Mouse (Mus musculus) intestine, embryonic 16.5 days (tissue): ENCODE data around the gene Hecw2. TPM values are rescaled to one million over a fixed set of nuclear protein-coding genes. Genes with fewer than 3 reads are reported as not detected.

Experiments used
- ATAC-seq: fragments of 200-750 bp; cut with Nextera tagmentation; 2 replicates; pipeline ENCODE4 v1.8.0; 2017; ENCODE audit warnings: moderate TSS enrichment, moderate library complexity
- H3K27ac ChIP-seq: fragments of 300-500 bp; sonication (generic); 2 replicates; pipeline ENCODE4 v1.5.1; 2014; ENCODE audit warnings: mild to moderate bottlenecking, low read length
- H3K27me3 ChIP-seq: fragments of 300-500 bp; sonication (generic); replicated peaks from 2 replicates; pipeline ENCODE4 v1.6.1; 2014; ENCODE audit warnings: low read length, control low read depth, mixed read lengths; ENCODE audit not compliant: control insufficient read depth, insufficient read depth
- H3K36me3 ChIP-seq: fragments of 300-500 bp; sonication (generic); 2 replicates; pipeline ENCODE4 v1.6.1; 2014; ENCODE audit warnings: low read length, control low read depth; ENCODE audit not compliant: control insufficient read depth, insufficient read depth
- H3K4me1 ChIP-seq: fragments of 300-500 bp; sonication (generic); 2 replicates; pipeline ENCODE4 v1.6.1; 2014; ENCODE audit warnings: low read length, control low read depth, mixed read lengths; ENCODE audit not compliant: control insufficient read depth, insufficient read depth
- H3K4me2 ChIP-seq: fragments of 300-500 bp; sonication (generic); 2 replicates; pipeline ENCODE4 v1.6.1; 2014; ENCODE audit warnings: low read depth, low read length, control low read depth
- H3K4me3 ChIP-seq: fragments of 300-500 bp; sonication (generic); 2 replicates; pipeline ENCODE4 v1.5.1; 2014; ENCODE audit warnings: mild to moderate bottlenecking, low read length
- H3K9ac ChIP-seq: fragments of 300-500 bp; sonication (generic); 2 replicates; pipeline ENCODE4 v1.6.1; 2014; ENCODE audit warnings: low read depth, low read length
- H3K9me3 ChIP-seq: fragments of 300-500 bp; sonication (generic); 2 replicates; pipeline ENCODE4 v1.6.1; 2016; ENCODE audit warnings: low read length, control low read depth; ENCODE audit not compliant: control insufficient read depth
- WGBS: fragments of 180-500 bp; shearing (Covaris S2); extraction: QIAGEN DNeasy Blood & Tissue Kit; methylation state at CpG from one replicate; pipeline ENCODE4 v1.1.7; 2014; 5-methylcytosine and 5-hydroxymethylcytosine counted together
- polyA plus RNA-seq: library from polyadenylated mRNA; unstranded; fragments of >200 nt; fragmentation: Nextera tagmentation; extraction: Ambion mirVana; gene quantifications from 2 replicates; pipeline ENCODE4 v1.2.1, GENCODE M21; 2015

Gene Hecw2
- polyA plus RNA-seq, 1 experiment from 2014 or later, result 0.83 TPM

- WGBS, result 87% methylated on average over 5 of the region's 5 CpGs
- Histone ChIP-seq H3K9ac (no peak overlapping the region), H3K27me3 (no peaks in the 10 kb centered on the region), H3K4me2 (no peak overlapping the region), H3K4me1 (no peaks in the 10 kb centered on the region), H3K4me3 (no peak overlapping the region), H3K27ac (no peak overlapping the region), H3K9me3 (no peaks in the 10 kb centered on the region), H3K36me3 (no peaks in the 10 kb centered on the region)
- no peak for ATAC-seq
These were observed 73.8 kb downstream of the Hecw2 start for GRCm38 (mm10) chr1:54121071-54121730.

GRCm38 (mm10) chr1:54119638-54120320 is 75.2 kb downstream of the Hecw2 start:
- no peak overlapping the region for H3K4me2 ChIP-seq
- H3K36me3 ChIP-seq, result no peaks in the 10 kb centered on the region
- H3K4me3 ChIP-seq, result no peak overlapping the region
- H3K4me1 ChIP-seq, result no peaks in the 10 kb centered on the region
- H3K9ac ChIP-seq, result no peak overlapping the region
- WGBS, result 65% methylated on average over 9 of the region's 9 CpGs
- no peaks in the 10 kb centered on the region for H3K9me3 ChIP-seq
- H3K27me3 ChIP-seq, result no peaks in the 10 kb centered on the region
- no peak overlapping the region for H3K27ac ChIP-seq
- no peak for ATAC-seq

DNA sequence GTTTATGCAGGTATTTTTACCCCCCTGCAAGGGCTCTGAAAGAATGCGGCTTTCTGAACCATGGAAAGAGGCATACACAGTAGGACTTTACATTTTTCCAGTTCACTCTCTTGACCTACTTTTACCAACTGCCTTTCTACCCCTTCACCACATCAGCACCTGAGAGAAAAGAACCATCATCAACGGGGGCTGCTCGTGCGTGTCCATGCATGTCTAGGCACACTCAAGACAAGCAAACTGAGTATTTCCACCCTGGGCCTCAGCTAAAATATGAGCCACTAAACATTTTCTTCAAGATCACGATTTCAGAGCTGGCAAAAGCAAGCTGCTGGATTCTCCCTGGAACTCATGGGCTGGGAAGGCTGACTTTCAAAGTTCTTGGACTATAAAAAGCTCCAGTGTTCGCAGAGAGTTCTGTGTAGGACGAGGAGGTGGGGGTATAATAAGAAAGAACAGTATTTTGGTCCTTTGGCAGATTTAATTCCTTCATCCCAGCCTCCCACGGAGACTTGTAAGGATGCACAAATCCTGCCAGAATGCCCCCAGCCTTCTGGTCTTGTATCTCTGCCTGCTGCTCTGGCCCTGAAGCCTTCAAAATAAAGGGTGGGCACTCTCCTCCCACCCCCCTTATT is 76.5 kb downstream of the Hecw2 start:
- Histone ChIP-seq H3K9ac (no peak overlapping the region), H3K27me3 (no peaks in the 10 kb centered on the region), H3K4me3 (no peak overlapping the region), H3K36me3 (no peaks in the 10 kb centered on the region), H3K4me1 (no peaks in the 10 kb centered on the region), H3K9me3 (no peaks in the 10 kb centered on the region), H3K27ac (no peak overlapping the region), H3K4me2 (no peak overlapping the region)
- no peak for ATAC-seq
- 65% methylated on average over 8 of the region's 8 CpGs for WGBS

GRCm38 (mm10) chr1:54110920-54111605 is 83.9 kb downstream of the Hecw2 start:
- Histone ChIP-seq H3K27me3 (no peaks in the 10 kb centered on the region), H3K4me1 (no peaks in the 10 kb centered on the region), H3K27ac (no peak overlapping the region), H3K9me3 (no peaks in the 10 kb centered on the region), H3K4me2 (no peak overlapping the region), H3K4me3 (no peak overlapping the region), H3K9ac (no peak overlapping the region), H3K36me3 (no peaks in the 10 kb centered on the region)
- no peak for ATAC-seq
- 73% methylated on average over 8 of the region's 8 CpGs for WGBS

DNA sequence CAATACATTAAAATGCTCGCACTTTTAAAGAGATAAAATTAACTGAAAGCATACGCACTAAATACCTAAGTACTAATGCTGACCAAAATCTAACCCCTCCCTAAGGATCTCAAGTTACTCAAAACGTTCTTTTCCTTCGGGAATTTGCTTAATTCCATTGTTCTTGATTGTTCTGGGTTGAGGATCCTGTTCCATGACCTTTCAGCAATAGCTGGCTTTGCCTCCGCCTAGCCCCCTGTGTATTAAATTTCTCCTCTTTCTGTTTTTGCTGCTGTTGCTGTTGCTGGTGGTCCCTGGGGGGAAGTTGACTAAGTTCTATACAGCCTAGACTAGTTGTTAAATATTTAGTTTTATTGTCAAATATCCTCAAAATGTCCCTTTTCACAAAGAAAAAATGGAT is 85.7 kb downstream of the Hecw2 start:
- Histone ChIP-seq H3K4me3 (no peak overlapping the region), H3K36me3 (no peaks in the 10 kb centered on the region), H3K27ac (no peak overlapping the region), H3K9ac (no peak overlapping the region), H3K4me2 (no peak overlapping the region), H3K4me1 (no peaks in the 10 kb centered on the region), H3K9me3 (no peaks in the 10 kb centered on the region), H3K27me3 (no peaks in the 10 kb centered on the region)
- ATAC-seq, result no peak
- 70% methylated on average over 5 of the region's 5 CpGs for WGBS

GRCm38 (mm10) chr1:54106756-54107155 is 88.2 kb downstream of the Hecw2 start:
- 79% methylated on average over 3 of the region's 3 CpGs for WGBS

GRCm38 (mm10) chr1:54079708-54080107 is 115.3 kb downstream of the Hecw2 start:
- no peak for ATAC-seq
- Histone ChIP-seq H3K4me1 (no peaks in the 10 kb centered on the region), H3K9me3 (no peaks in the 10 kb centered on the region), H3K9ac (no peak overlapping the region), H3K27ac (no peak overlapping the region), H3K36me3 (no peaks in the 10 kb centered on the region), H3K4me2 (no peak overlapping the region), H3K27me3 (no peaks in the 10 kb centered on the region), H3K4me3 (no peak overlapping the region)
- 81% methylated on average over 3 of the region's 3 CpGs for WGBS

More at GRCm38 (mm10) chr1:54106756-54107155, 88.2 kb downstream of the Hecw2 start:
- Histone ChIP-seq H3K4me3 (no peak overlapping the region), H3K9ac (no peak overlapping the region), H3K36me3 (no peaks in the 10 kb centered on the region), H3K4me1 (no peaks in the 10 kb centered on the region), H3K4me2 (no peak overlapping the region), H3K27ac (no peak overlapping the region), H3K27me3 (no peaks in the 10 kb centered on the region), H3K9me3 (no peaks in the 10 kb centered on the region)
- no peak for ATAC-seq

- H3K36me3 ChIP-seq, result no peaks in the 10 kb centered on the region
- no peaks in the 10 kb centered on the region for H3K4me1 ChIP-seq
- no peaks in the 10 kb centered on the region for H3K27me3 ChIP-seq
- no peak overlapping the region for H3K27ac ChIP-seq
- no peak overlapping the region for H3K4me3 ChIP-seq
- no peak overlapping the region for H3K9ac ChIP-seq
- no peaks in the 10 kb centered on the region for H3K9me3 ChIP-seq
- H3K4me2 ChIP-seq, result no peak overlapping the region
- ATAC-seq, result no peak
- 66% methylated on average over 1 of the region's 1 CpGs for WGBS
These were observed 120.5 kb downstream of the Hecw2 start for GRCm38 (mm10) chr1:54074456-54074855.

GRCm38 (mm10) chr1:54070121-54070520 is 124.8 kb downstream of the Hecw2 start:
- 88% methylated on average over 2 of the region's 2 CpGs for WGBS
- H3K4me2 ChIP-seq, result no peak overlapping the region
- no peaks in the 10 kb centered on the region for H3K36me3 ChIP-seq
- no peak overlapping the region for H3K9ac ChIP-seq
- H3K9me3 ChIP-seq, result no peaks in the 10 kb centered on the region
- no peak for ATAC-seq
- H3K27ac ChIP-seq, result no peak overlapping the region
- H3K27me3 ChIP-seq, result no peaks in the 10 kb centered on the region
- no peak overlapping the region for H3K4me3 ChIP-seq
- no peaks in the 10 kb centered on the region for H3K4me1 ChIP-seq
